Mouse (Mus musculus): Measurements from ENCODE around the gene Chchd5.

Chchd5 gene

DNA sequence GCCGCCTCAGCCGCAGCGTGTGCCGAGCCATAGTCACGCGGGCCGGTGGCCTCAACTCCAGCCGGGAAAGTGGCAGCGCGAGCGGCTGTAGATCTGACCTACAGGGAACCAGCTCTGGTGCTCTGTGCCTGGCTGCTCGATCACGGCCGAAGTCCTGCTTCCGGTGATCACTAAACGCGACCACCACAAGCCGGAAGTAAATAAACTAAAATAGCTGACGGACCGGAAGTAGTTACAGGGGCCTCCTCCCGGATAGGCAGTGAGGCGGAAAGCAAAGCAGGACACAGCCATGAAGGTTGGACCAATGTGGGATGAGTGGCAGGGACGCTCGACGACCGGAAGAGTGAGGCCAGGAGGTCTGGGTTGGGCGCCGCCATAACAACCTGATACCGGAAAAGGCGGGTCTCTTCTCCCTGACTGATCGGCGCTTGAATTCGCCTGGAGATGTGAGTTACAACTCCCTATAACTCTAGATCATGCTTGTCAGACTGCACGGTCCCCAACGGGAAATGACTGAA, at the start of gene Chchd5:
Gene Chchd5 (plus strand): TSS at position 289 of the 518 bp plus-strand sequence.
- peak; percentile 80 to 89 for DNase-seq (ENCODE audit: low read depth in 1 of 2, low spot score in 2 of 2)

DNA sequence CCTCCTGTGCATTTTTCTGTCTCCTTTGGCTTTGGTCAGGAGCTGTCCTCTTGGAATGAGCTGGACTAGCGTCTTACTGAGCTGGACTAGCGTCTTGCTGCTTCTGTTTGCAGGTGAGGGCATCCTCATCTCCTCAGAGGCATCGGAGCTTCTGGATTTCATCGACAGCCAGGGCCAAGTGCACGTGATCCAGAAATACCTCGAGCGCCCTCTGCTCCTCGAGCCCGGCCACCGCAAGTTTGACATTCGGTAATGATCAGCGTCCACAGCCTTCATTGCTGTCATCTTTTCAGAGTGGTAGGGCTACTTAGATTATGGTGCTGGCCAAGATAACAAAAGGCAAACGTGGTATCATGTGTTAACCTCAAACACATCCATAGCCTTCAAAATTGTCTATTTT, 48.4 kb upstream of the Chchd5 start:
- no peak for DNase-seq (ENCODE audit: low read depth in 1 of 2, low spot score in 2 of 2)

DNA sequence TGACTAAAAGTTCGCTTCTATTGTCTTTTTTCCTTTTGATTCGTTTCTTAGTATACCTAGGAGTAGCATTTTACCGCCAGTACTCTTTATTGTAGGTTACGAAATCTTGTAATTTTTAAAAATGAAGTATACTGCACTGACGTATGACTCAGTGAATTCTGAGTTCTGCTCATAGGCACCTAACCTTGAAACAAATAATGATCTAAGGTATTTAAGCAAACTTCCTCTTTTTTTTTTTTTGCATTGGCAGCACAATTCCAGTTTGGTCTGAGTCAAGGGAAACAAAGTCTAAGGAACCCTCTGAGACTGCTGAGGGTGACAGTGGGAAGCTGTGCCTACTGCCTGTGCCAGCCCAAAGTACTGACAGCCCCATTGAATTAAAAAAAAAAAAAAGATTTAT, 46.0 kb upstream of the Chchd5 start:
- no peak for DNase-seq (ENCODE audit: low read depth in 1 of 2, low spot score in 2 of 2)

DNA sequence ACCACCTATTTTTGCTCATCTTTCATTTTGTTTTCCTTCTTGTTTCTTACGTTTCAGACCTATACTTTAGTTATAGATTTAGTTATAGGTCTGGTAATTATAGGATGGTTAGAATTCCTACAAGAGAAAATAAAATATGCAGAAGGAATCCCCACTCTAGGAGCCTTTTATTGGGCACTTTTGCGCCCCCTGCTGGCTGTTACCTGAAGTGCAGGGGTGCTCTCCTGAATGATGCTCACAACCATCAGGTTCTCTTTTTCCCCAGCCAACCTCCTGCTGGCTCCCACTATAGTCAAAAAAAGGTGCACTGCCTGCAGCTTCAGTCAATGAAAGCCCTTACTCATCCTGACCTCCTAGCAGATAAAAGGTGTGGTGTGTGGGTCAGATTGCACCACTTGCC, 44.5 kb upstream of the Chchd5 start:
- no peak for DNase-seq (ENCODE audit: low read depth in 1 of 2, low spot score in 2 of 2)

DNA sequence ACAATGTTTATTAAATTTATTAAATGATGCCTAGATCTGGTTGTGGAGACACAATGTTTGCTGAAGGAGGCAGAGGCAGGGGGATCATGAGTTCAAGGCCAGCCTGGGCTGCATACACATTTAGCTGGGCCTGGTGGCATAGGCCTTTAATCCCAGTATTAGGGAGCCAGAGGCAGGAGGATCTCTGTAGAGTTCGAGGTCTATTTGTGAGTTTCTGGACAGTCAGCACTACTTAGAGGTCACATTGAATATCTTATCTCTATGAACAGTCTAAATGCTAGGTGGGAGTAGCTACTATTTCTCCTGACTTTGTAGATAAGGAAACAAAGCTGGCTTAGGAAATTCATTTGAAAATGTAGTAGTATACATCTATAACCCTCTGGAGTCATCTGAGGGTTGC, 42.0 kb upstream of the Chchd5 start:
- DNase-seq (ENCODE audit: low read depth in 1 of 2, low spot score in 2 of 2) = no peak

DNA sequence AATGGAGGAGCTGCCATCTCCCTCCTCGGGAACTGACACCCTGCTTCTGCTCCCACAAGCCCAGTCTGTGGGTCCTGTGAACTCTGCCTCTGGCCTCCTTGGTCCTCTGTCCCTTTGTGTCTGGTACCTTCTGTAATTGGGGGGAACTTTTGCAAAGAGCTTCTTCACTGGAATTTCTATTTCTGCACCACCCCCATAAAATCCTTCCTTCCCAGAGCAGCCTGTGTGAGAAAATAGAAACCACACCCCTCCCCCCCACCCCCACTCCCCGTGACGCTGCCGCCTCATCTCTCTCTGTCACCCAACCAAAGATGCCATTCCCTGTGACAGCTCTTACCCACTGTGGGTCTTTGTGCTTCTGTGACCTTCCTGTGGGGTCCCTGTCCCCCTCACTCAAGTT, 39.1 kb upstream of the Chchd5 start:
- no peak for DNase-seq (ENCODE audit: low read depth in 1 of 2, low spot score in 2 of 2)

DNA sequence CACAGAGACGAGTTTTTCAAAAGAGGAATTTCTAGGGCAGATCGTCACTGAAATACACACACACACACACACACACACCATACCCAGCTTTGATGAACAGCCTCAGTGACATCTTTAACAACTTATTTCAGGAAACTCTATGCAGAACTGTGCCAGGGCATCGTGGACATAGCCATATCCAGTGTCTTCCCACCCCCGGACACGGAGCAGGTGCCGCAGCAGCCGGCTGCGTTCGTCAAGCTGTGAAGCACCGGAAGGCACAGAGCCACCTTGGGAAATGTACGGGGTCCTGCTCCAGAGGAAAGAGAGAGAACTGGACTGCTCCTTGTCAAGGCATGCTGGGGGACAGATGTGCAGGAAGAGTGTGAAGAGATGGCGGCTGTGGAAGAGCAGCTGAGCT, 36.7 kb upstream of the Chchd5 start:
- DNase-seq (ENCODE audit: low read depth in 1 of 2, low spot score in 2 of 2) = no peak

DNA sequence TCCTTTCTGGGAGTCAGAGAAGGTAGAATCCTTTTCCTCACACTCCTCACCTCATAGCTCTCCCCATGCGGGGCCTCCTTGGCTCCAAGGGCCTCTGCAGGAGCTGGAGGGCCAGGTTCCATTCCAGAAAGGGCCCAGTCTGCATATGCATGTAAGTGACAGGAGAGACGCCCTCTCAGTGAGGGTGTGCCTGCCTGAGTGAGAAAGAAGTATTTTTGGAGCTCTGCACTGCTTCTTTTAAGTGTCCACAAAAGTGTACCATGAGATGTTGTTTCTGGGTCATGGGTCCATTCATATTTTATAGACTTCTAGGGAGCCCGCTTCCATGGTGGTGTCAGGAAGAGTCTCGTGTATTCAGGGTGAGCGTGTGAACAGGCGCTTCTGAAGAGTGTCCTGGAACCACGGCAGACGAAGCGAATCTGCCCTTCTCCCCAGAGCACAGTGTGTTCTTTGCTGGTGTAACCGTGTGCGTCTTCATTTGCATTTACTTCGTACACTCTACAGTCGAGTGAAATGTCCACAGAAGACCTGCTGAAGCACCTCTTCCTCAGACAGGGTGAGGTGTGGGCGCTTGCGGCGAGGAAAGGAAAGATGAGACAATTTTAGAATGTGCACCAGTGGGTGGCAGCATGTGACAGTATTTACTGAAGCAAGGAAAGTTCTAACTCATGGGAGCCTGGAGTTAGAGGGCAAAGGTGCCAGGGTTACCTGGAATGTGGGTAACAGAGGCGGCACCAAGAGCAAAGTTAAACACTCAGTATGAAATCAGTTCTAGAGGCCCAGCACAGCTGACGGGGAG, 35.4 kb upstream of the Chchd5 start:
- no peak for DNase-seq (ENCODE audit: low read depth in 1 of 2, low spot score in 2 of 2)

DNA sequence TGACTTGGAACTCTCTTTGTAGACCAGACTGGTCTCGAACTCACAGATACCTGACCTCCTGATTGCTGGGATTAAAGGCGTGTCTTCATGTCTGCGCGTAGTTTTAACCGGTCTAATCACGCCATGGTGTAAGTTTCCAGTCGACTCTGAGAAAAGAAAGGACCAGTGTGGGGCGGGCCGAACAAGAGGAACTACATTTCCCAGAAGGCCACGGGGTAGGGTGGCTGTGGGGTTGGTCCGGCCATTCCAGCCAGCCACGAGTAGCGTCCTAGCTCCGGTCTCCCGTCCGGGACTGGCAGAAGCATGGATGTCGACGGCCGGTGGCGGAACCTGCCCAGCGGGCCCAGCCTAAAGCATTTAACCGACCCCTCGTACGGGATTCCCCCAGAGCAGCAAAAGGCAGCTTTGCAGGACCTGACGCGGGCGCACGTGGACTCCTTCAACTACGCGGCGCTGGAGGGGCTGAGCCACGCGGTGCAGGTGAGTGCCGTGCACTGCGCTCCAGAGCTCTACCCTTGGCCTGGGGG, 28.7 kb upstream of the Chchd5 start, which contains the start of gene Polr1b:
Gene Polr1b (plus strand): TSS at position 212 of the 527 bp plus-strand sequence.
- DNase-seq (ENCODE audit: low read depth in 1 of 2, low spot score in 2 of 2) = peak; percentile 82 to 83

DNA sequence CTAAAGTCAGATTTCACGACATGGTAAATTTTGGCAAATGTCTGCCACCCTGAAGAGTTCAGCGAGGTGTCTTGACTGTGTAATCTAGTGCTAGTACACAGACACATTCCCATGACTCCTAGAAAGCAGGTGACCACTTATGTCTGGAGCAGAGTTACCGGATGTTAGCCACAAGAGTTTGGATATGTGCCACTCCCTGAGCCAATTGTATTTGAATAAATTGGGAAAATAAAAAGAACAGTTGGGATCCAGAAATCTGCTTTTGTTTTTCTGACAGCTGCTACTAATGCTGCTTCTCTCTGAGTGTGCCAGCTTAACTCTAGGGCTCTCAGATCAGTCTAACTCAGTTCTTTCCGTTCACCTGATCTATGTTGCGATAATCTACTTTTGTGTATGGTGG, 16.6 kb upstream of the Chchd5 start:
- DNase-seq (ENCODE audit: low read depth in 1 of 2, low spot score in 2 of 2) = no peak

DNA sequence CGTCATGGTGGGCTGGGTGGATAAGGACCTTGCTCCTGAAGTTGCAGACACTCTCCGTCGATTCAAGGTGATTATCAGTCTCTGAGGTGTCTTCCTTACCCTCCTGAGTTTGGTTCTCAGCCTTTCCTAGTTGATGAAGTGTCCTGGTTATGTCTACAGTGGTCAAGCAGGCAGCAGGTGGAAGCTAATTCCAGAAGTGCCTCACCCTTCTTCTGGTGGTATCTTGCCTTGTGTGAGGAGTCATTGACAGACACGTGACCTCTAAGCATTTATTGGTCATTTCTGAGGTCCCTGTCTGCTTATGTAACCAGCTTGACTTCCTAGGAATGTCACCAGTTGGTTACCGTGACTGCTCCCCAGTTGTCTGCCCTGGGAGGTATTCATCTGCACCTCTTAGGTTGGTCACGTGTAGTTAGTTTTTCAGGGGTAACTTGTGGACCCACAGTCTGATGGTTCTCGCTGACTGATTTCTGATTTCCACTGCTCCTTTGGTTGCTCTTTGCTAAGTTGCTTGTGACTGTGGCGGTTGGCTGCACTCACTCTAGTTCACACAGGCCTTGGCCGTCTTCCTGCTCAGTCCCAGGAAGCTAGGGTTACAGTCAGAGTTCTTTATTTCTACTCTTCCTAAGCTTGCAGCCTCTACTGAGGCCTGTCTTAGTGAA, 13.7 kb upstream of the Chchd5 start:
- no peak for DNase-seq (ENCODE audit: low read depth in 1 of 2, low spot score in 2 of 2)

DNA sequence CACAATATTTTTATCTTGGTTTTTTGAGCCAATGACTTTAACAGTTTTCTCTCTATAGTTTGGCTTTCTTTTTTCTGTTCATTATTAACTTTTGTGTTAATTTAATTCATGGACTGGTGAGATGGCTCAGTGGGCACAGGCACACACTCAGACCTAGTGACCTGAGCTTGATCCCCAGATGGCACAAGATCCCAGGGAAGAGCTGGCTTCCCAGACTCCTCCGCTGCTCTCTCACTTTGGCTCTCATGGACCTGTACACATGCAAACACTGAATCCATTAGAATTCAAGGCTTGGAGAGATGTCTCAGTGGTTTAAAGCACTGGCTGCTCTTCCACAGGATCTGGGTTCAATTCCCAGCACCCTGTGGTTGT, 13.1 kb upstream of the Chchd5 start:
- DNase-seq (ENCODE audit: low read depth in 1 of 2, low spot score in 2 of 2) = no peak

DNA sequence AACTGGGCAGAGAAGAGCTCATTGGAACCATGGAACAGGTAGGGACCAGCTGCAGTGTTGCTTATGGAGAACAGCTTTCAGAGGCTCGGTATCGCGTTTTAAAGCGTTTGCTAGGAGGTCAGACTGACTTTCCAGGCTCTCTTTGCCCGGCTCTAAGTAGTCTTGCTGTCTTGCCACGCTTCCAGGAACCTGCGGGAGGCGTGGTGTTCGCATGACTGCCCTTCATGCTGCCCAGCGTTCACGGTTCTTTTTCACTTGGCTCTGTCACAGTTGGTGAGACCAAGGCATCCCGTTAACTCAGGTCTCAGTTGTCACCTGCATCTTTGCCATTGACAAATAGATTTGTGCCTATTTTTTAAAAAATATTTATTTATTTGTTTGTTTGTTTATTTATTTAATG, 11.4 kb upstream of the Chchd5 start:
- DNase-seq (ENCODE audit: low read depth in 1 of 2, low spot score in 2 of 2) = no peak

DNA sequence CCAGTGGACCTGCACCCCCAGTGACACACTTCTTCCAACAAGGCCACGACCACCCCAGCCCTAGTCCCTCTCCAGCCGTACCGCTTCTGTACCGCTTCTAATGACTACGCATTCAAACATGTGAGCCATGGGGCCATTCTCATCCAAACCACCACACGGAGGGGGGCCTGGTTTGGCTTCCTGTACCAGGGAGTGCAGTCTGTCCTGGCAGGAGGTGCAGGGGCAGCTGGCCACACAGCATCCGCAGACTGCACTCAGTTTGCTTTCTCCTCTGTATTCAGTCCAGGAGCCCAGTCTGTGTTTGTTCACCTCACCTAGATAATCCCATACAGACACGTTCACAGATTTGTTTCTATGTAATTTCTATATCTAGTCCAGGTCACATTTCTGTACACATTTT, 7.5 kb upstream of the Chchd5 start:
- DNase-seq (ENCODE audit: low read depth in 1 of 2, low spot score in 2 of 2) = no peak

DNA sequence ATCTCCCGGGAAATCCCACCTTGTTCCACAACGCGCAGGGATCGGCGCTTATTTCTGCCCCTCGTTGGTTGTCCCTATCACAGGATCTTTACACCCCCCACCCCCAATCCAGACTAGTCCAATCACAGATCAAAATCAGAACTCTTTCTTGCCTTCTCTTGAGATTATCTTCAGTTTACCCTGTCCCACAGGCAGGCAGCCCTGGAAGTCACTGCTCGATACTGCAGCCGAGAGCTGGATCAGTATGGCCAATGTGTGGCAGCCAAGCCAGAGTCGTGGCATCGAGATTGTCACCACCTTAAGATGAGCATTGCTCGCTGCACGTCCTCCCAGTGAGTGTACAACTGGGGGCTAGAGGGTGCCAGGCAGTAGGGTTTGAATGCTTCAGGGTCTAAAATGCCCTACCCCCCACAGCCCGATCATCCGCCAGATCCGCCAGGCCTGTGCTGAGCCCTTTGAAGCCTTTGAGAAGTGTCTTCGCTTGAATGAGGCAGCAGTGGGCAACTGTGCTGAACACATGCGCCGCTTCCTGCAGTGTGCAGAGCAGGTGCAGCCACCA, 566 bp downstream of the Chchd5 start:
- DNase-seq (ENCODE audit: low read depth in 1 of 2, low spot score in 2 of 2) = no peak

DNA sequence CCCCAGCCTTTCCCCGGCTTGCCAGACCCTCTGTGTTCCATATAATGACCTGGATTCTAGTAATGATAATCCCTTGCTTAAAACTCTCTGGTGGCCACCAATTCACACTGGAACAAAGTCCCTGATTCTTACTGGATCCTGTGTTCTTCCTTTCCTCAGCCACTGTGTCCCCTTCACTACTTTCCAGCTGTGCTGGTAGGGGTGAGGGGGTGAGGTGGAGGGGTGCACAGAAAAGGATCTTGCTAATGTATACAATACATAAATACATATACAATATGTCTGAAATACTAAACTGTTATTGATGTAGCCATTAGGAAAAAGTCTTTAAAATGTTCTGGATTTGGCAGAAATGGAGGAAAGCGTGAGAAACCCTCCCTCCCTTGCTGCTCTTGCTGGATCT, 1.3 kb downstream of the Chchd5 start:
- no peak for DNase-seq (ENCODE audit: low read depth in 1 of 2, low spot score in 2 of 2)

DNA sequence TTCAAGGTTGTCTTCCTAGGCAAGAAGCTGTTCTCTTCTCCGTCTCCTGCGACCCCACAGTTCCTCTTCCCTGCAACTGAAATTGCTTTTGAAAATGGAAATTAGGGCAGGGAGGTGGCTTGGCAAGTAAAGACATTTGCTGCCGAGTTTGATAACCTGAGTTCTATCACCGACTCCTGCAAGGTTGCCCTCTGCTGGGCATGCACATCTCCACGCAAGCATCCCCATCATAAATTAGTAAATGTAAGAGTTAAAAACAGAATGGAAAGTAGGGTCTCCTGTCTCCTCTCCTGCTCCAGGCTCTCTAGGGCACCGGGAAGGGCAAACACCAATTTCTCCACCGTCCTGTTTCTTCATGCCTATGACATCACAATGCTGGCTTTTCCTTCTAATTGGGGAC, 2.7 kb downstream of the Chchd5 start:
- no peak for DNase-seq (ENCODE audit: low read depth in 1 of 2, low spot score in 2 of 2)

DNA sequence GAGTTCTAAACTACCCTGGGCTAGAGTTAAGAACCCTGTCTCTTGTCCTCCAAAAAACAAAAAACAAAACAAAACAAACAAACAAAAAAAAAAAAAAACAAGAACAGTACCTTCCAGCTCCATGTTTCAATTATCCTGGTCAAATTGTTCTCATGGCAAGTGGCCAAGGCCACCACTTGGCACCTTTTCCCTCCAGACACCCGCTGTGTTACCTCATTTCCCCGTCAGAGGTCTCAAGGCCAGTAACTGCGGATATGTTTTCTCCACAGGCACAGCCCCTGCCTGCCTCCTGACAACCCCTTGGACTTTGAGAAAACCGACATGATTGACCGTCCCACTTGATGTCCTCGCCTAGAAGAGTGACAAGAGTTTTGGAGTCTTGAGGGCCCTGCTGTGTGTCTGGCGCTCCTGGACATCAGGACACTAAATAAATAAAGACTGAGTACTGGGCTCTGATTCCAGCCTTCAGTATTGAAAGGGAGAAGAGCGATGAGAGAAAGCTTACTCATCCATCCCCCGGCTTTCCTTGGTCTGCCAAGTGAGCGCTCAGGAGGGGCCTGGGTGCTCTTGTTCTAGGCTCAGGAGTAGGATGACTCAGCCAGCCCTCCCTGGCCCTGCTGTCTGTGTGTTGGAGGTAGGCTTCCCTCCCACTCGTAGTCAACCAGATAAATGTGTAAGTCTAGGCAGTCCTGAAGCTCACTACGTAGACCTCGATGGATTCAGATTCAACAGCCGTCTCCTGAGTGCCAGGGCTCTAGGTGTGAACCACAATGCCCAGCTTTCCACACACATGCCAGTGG, 3.7 kb downstream of the Chchd5 start:
- DNase-seq (ENCODE audit: low read depth in 1 of 2, low spot score in 2 of 2) = no peak

DNA sequence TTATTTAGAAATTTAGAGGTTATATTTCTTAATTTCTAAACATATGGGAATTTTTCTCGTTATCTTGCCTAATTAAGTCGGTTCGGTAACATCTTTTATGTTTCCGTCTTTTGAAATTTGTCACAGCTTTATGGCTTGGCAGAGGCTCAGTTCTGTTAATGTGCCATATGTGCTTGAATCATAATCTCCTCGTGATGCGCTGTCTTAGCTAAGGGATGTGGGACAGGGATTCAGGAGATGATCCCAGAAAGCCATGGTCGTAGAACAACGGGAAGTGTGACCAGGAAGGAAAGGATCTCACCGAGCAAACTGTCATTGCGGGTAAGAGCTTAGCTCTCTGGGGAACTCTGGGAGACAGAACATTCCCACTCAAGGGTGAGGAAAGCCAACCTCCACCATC, 10.4 kb downstream of the Chchd5 start:
- no peak for DNase-seq (ENCODE audit: low read depth in 1 of 2, low spot score in 2 of 2)

DNA sequence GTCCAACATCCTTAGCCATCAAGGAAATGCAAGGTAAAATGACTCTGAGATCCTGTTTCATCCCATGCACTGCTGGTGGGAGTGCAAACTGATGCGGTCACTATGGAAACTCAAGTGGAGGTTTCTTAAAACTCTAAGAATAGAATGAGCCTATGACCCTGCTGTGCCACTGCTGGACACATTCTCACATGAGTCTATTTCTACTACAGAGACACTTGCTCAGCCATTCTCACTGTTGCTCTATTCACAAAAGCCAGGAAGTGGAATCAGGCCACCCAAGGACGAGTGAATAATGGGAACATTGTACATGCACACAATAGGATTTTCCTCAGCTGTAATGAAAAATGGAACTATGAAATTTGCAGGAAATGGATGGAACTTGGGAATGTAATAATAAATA, 19.3 kb downstream of the Chchd5 start:
- DNase-seq (ENCODE audit: low read depth in 1 of 2, low spot score in 2 of 2) = no peak

DNA sequence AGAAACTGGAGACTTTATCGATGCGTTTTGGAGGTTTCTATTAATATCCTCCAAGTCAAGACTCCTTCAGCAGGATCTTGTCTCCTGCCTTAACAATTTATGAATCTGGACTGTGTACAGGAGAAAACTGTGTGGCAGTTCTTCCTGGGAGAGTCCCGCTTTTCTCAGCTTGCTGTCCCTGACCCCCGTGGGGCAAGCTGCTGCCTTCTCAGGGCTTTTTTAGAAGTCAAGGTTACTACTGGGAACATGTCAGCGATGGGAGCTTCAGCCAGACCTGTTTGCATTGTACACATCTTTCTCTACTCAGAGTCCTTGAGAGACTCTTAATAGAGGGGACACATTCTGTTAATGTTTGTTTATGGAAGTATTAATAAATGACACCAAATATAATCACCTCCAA, 20.9 kb downstream of the Chchd5 start:
- DNase-seq (ENCODE audit: low read depth in 1 of 2, low spot score in 2 of 2) = no peak

Measured in monocyte, adult 2 months (primary cell).